Mouse (Mus musculus) urinary bladder, postnatal 4 days (tissue): ENCODE results near the gene Hist1h3g.
"Not testable (repeated sequence)": the region's sequence is repeated elsewhere in the genome, so short reads cannot be mapped to it uniquely, and the experiment has no call there.

ENCODE experiments used
- DNase-seq, 2 experiments: peaks; one replicate each; pipeline ENCODE4 v3.0.0; 2021 to 2022; ENCODE audit warnings: low spot score in 2 of 2

Gene Hist1h3g

DNA sequence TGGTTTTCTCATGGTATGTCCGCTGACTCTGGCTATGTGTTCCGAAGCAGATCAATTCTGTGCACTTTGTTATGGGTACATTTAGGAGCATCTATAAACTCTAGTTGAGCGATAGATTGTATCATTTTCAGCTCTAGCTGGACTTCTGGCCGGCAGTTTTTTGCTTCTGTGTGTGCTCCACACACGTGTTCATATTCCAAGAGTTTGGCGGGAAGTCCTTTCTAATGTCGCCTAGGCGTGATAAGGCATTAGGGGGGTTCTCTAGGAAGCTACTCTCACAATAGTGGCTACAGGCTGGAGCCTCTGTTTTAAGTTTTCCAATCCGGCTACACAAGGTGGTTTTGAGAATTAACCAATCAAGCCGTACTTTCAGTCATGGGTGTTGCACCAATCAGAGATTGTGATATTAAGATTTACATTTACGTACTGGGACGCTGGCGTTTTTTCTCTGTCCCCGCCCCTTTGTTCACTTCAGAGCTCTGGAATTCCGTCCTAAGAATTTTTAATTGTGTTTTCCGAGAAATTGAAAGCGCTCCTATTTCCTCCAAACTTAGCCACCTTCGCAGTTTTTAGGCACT is 20.7 kb downstream of the Hist1h3g start:
- peak in 1 of 2 experiments; percentile 48 for DNase-seq

DNA sequence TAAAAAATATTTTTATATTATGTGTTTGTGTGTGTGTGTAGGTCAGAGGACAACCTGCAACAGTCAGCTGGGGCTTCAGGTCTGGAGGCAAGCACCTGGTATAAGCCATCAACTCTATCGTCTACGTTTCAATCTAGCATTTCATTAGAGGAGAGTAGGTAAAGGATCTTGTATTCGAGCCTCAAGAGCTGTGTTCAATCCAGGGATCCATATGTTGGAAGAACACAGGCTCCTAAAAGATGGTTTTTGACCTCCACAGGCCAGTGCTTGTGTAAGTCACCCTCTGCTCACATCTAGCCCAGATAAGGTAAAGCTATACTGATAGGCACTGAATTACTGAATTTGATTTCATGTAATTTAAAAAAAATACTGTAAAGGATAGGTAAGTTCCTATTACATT is 21.7 kb downstream of the Hist1h3g start:
- DNase-seq: no peak

- not testable (repeated sequence) for DNase-seq
Measured at GRCm38 (mm10) chr13:23560699-23561098, 25.5 kb downstream of the Hist1h3g start.

GRCm38 (mm10) chr13:23561531-23561882 is 26.3 kb downstream of the Hist1h3g start:
- DNase-seq: not testable (repeated sequence)

DNA sequence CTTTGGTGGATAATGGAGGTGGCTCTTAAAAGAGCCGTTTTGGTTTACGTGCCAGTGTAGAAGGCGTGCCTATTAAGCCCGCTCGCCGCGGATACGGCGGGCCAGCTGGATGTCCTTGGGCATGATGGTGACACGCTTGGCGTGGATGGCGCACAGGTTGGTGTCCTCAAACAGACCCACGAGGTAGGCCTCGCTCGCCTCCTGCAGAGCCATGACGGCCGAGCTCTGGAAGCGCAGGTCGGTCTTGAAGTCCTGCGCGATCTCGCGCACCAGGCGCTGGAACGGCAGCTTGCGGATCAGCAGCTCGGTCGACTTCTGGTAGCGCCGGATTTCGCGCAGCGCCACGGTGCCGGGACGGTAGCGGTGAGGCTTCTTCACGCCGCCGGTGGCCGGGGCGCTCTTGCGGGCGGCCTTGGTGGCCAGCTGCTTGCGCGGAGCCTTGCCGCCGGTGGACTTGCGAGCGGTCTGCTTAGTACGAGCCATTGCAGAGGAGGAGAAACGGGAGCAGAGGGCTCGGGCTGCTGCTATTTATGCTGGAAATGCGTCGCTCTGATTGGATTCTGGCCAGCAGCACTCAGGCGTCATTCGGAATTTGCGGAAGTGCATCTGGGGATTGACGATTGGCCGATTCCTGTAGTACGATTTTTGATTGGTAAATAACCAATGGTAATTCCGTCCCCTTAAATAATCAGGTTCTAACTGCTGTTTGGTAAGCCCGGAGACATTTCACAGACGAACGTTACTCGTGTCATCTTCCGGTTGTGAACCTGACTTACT is 26.8 kb downstream of the Hist1h3g start, which contains the start of gene Hist1h3e:
Hist1h3e (minus strand) TSS at position 487 of the 777 bp plus-strand sequence.
- DNase-seq: peak; percentile 92 to 94

DNA sequence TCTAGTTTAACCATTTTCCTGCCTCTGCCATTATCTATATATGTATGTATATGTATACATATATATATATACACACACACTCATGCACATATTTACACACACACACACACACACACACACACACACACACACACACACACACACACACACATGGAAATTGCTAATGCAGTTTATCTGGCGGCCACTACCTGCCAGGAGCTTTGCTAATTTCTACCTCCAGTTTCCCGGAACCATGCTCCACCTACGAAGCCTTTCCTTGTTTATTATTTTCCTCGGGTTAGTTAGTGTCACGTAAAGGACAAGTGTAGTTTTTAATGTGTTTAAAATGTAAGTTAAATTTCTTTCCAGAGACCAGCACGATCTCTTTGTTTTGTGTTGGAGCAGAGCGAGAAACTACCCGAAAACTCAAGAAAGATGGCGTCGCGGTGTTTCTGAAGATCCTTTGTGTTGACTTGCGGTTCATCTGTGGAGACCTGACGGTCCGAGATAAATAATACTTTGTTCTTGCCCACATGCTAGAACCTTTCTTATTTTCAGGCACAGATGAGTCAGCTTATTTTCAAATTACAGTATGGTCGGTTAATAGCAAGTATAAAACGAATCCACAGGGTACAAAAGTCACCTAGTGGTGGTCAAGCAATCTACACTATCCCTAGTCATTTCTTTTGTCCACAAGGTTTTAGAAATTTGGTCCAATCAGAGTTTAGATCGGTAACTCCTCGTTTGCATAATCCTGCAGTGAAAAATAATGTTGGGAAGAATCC is 27.7 kb downstream of the Hist1h3g start:
- DNase-seq: no peak

DNA sequence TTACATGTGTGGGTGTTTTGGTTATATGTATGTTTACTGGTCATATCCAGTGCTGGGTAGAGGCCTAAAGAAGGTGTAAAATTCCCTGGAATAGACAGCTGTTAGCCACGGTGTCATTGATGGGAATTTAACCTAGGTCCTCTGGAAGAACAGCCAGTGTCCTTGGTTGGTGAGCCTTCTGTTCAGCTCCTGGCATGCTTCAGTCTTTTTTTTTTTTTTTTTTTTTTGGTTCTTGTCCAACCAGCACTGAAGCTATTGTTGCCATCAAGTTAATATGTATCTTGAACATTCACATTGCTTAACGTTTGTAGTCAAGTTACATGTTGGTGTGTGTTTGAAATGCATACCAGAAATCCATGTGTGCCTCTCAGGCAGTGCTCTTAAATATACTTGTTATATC is 29.3 kb downstream of the Hist1h3g start:
- no peak for DNase-seq

GRCm38 (mm10) chr13:23570261-23571021 is 35.2 kb downstream of the Hist1h3g start:
- not testable (repeated sequence) for DNase-seq

- DNase-seq: peak in 1 of 2 experiments; percentile 60
Measured at GRCm38 (mm10) chr13:23571022-23571503, 35.8 kb downstream of the Hist1h3g start, which contains the start of the genes Hist1h2ae and Hist1h2bg. Gene Hist1h2ae, minus strand, starts transcription at chr13:23571220. Gene Hist1h2bg, plus strand, starts transcription at chr13:23571396.

DNA sequence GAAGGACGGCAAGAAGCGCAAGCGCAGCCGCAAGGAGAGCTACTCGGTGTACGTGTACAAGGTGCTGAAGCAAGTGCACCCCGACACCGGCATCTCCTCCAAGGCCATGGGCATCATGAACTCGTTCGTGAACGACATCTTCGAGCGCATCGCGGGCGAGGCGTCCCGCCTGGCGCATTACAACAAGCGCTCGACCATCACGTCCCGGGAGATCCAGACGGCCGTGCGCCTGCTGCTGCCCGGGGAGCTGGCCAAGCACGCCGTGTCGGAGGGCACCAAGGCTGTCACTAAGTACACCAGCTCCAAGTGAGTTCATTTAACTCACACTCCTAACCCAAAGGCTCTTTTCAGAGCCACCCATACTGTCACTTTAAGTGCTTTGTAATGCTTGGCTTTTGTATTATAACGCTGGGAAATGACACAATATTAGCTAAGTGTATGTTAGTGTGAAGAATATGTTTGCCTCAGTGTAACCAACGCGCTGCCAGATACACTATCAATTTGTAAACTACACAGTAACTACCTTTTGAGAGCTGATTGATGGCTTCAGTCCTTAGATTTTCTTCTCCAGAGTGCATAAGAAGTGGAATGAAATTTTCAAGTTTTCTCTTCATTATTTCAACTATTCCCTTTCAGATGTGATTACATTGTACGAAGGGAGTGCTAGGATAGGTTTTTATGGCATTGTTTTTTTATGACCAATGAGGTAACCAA is 36.4 kb downstream of the Hist1h3g start:
- DNase-seq: not testable (repeated sequence)

- no peak for DNase-seq
Measured at GRCm38 (mm10) chr13:23572218-23573033, 37.2 kb downstream of the Hist1h3g start.

DNA sequence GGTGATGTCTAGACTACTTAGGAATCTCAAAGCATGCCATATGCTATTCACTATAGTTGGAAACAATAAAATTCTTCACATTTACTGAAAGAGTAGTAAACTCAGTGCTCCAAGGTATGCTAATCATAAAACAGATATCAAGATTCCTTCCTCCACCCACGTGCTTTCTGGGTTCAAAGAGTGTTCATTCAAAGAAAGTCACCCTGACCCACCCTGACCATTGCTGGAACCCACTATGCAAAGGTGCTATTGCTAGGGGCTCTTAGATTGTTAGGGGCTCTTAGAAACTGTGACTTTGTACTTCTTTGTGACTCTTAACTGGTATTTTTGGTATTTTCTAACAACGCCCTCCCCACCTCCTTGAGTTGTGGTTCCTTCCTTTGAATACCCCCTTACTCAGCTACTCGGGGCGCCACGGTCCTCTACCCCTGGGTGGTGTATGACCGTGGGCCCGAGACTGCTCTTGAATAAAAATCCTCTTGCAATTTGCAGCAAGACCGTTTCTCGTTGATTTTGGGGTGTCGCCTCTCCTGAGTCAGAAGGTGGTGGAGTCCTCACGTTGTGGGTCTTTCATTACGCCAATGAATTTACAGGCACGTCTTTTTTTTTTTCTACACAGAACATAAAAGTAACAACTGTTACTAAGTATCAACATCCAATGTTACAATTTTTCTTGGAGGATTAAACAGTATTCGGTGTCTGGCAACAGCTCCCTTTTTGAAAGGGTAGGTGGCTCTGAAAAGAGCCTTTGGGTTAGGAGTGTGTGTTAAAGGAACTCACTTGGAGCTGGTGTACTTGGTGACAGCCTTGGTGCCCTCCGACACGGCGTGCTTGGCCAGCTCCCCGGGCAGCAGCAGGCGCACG is 38.0 kb downstream of the Hist1h3g start:
- not testable (repeated sequence) for DNase-seq

GRCm38 (mm10) chr13:23573898-23574524 is 38.8 kb downstream of the Hist1h3g start, which contains the start of the genes Hist1h2bf and Hist1h2ad:
Gene Hist1h2bf, minus strand, starts transcription at chr13:23574196.
Gene Hist1h2ad, plus strand, starts transcription at chr13:23574381.
- DNase-seq: peak; percentile 86

- not testable (repeated sequence) for DNase-seq
Measured at GRCm38 (mm10) chr13:23574546-23575170, 39.4 kb downstream of the Hist1h3g start.

- DNase-seq: peak in 1 of 2 experiments; percentile 33
Measured at GRCm38 (mm10) chr13:23575271-23575851, 40.1 kb downstream of the Hist1h3g start, which contains the start of gene Hist1h3d. Gene Hist1h3d, plus strand, starts transcription at chr13:23575763.

- not testable (repeated sequence) for DNase-seq
Measured at GRCm38 (mm10) chr13:23575864-23576313, 40.7 kb downstream of the Hist1h3g start.

DNA sequence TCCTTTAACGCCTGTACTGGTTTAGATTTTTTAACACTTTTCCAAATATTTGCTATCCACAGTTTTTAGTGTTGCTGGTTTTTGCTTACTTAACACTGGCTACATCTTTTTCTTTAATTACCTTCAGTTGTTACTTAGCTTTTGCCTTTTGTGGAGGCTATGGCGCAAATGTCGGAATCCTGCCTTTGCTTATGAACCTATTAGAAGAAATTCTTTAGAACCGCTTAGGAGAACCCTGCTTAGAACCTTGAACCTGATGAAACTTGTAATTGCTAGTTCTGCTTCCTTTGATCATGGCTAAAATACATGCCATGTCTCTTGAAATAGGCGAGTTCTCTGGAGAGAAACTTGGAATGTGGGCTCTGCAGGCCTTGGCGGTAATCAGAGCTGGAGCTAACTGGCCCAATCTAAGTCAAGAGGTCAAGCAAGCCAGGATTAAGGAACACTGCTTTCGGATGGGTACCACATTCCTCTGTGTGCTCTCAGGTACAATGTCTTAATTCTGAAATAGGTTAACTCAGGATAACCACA is 41.2 kb downstream of the Hist1h3g start:
- no peak for DNase-seq
